Mouse (Mus musculus) heart, embryonic 13.5 days (tissue): ENCODE results near the gene Brpf3. TPM values are rescaled to one million over a fixed set of nuclear protein-coding genes. Genes with fewer than 3 reads are reported as not detected.
A peak's percentile ranks its signal among the peaks of the same experiment; 100 is the strongest.
"Not testable (repeated sequence)": the region's sequence is repeated elsewhere in the genome, so short reads cannot be mapped to it uniquely, and the experiment has no call there.

Experiments
- ATAC-seq: fragments of 200-750 bp; cut with Nextera tagmentation; 2 replicates; pipeline ENCODE4 v1.8.0; 2017; ENCODE audit warnings: moderate TSS enrichment; ENCODE audit not compliant: insufficient number of reproducible peaks, low FRiP score, low TSS enrichment; ENCODE audit errors: extremely low read depth
- H3K27ac ChIP-seq: fragments of 300-500 bp; sonication (generic); replicated peaks from 2 replicates; pipeline ENCODE4 v1.5.1; 2015; ENCODE audit warnings: moderate library complexity, mild to moderate bottlenecking, inconsistent platforms
- H3K27me3 ChIP-seq: fragments of 300-500 bp; sonication (generic); replicated peaks from 2 replicates; pipeline ENCODE4 v1.6.1; 2015; ENCODE audit warnings: mild to moderate bottlenecking, inconsistent platforms
- H3K36me3 ChIP-seq: fragments of 300-500 bp; sonication (generic); 2 replicates; pipeline ENCODE4 v1.6.1; 2015; ENCODE audit warnings: mild to moderate bottlenecking, inconsistent platforms
- H3K4me1 ChIP-seq: fragments of 300-500 bp; sonication (generic); 2 replicates; pipeline ENCODE4 v1.6.1; 2015; ENCODE audit warnings: inconsistent platforms
- H3K4me2 ChIP-seq: fragments of 300-500 bp; sonication (generic); 2 replicates; pipeline ENCODE4 v1.6.1; 2015; ENCODE audit warnings: inconsistent platforms, mild to moderate bottlenecking, moderate library complexity
- H3K4me3 ChIP-seq: fragments of 300-500 bp; sonication (generic); 2 replicates; pipeline ENCODE4 v1.5.1; 2015; ENCODE audit warnings: moderate library complexity, mild to moderate bottlenecking, inconsistent platforms
- H3K9ac ChIP-seq: fragments of 300-500 bp; sonication (generic); 2 replicates; pipeline ENCODE4 v1.6.1; 2015; ENCODE audit warnings: inconsistent platforms, mild to moderate bottlenecking, moderate library complexity
- H3K9me3 ChIP-seq: fragments of 300-500 bp; sonication (generic); 2 replicates; pipeline ENCODE4 v1.6.1; 2016; ENCODE audit warnings: inconsistent platforms
- WGBS: fragments of 180-500 bp; shearing (Covaris S2); methylation state at CpG from one replicate; pipeline ENCODE4 v1.1.7; 2015; ENCODE audit warnings: mixed read lengths; 5-methylcytosine and 5-hydroxymethylcytosine counted together
- polyA plus RNA-seq: library from polyadenylated mRNA; unstranded; fragments of >200 nt; fragmentation: Nextera tagmentation; extraction: Ambion mirVana; gene quantifications from 2 replicates; pipeline ENCODE4 v1.2.1, GENCODE M21; 2015

Gene Brpf3
- polyA plus RNA-seq, 1 experiment from 2014 or later = 7.0 TPM

DNA sequence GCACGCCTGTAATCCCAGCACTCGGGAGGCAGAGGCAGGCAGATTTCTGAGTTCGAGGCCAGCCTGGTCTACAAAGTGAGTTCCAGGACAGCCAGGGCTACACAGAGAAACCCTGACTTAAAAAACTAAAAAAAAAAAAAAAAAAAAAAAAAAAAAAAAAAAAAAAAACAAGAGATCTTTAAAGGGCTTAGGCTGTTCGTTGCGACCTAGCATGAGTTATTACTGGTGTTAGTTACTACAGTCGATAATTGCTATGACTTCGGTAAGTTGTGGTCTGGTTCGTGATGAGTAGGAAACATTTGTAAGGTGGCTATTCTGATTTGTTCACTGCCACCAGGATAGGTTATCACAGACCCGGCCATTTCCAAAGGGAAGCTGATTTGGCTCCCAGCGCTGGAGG, 15.4 kb downstream of the Brpf3 start:
- not testable (repeated sequence) for H3K4me2 ChIP-seq, H3K9me3 ChIP-seq, ATAC-seq, H3K9ac ChIP-seq, H3K4me3 ChIP-seq, H3K27me3 ChIP-seq
- H3K4me1 ChIP-seq = peaks cover 21% of the 10 kb centered on the region
- 89% methylated on average over 10 of the region's 10 CpGs for WGBS
- H3K36me3 ChIP-seq = peaks cover 94% of the 10 kb centered on the region
- H3K27ac ChIP-seq = peak overlapping the region; percentile 85

DNA sequence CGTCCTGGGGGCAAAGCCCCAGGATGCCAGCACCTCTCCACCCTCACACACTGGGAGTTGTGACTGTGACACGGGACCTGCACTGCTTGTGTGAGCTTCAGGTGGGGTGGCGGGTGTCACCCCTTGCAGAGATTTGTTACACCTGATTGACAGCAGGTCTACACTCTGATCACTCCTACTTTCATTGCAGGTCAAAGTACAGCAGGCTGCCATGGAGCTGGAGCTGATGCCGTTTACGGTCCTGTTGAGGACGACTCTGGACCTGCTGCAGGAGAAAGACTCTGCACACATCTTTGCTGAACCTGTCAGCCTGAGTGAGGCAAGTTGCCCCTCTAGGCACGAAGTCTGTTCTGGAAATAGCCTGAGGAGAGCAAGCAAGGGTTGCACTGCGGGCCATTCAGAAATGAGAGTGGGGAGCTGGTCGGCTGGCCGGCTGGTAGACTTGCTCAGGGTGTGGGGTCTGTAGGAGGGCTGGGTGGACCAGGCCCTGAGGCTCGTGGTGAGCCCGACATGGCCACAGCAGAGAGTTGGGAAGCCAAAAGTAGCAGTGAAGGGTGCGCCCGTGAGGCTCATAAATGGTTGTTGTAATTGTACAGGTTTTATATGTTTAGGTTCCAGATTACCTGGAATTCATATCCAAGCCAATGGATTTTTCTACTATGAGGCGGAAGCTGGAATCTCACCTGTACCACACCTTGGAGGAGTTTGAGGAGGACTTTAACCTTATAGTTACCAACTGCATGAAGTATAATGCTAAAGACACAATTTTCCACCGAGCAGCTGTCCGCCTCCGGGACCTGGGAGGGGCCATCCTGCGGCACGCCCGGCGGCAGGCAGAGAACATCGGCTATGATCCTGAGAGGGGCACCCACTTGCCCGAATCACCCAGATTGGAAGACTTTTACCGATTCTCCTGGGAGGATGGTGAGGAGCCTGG, 16.3 kb downstream of the Brpf3 start:
- no peak overlapping the region for H3K4me3 ChIP-seq
- WGBS = 93% methylated on average over 25 of the region's 25 CpGs

DNA sequence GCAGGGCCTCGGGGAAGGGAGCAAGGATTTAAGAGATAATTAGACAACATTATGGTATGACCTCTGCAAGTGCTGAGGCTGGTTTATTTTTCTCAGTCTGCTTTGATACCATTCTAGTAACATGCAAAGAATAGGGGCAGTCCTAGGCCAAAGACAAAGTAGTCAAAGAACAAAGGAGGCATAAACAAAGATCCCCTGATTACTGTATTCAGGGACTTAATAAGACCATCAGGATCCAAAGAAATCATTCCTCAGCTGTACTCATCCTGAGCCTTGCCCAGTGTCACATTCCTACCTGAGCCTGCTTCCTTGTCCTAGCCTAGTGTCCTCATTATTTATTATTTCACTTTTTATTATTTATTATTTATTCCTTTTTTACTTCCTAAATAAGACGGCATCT, 19.3 kb downstream of the Brpf3 start:
- H3K36me3 ChIP-seq = peaks cover 96% of the 10 kb centered on the region
- no peak for ATAC-seq
- H3K9ac ChIP-seq = no peak overlapping the region
- H3K4me1 ChIP-seq = peaks cover 18% of the 10 kb centered on the region
- no peak overlapping the region for H3K27ac ChIP-seq
- H3K4me2 ChIP-seq = no peak overlapping the region
- H3K4me3 ChIP-seq = no peak overlapping the region
- H3K27me3 ChIP-seq = no peaks in the 10 kb centered on the region
- WGBS = 81% methylated on average over 2 of the region's 2 CpGs
- H3K9me3 ChIP-seq = no peaks in the 10 kb centered on the region

More for the DNA sequence above, 16.3 kb downstream of the Brpf3 start:
- no peak for ATAC-seq
- Histone ChIP-seq H3K27me3 (no peaks in the 10 kb centered on the region), H3K4me2 (no peak overlapping the region), H3K9ac (no peak overlapping the region), H3K4me1 (peaks cover 21% of the 10 kb centered on the region), H3K36me3 (peaks cover 96% of the 10 kb centered on the region), H3K27ac (no peak overlapping the region), H3K9me3 (no peaks in the 10 kb centered on the region)

DNA sequence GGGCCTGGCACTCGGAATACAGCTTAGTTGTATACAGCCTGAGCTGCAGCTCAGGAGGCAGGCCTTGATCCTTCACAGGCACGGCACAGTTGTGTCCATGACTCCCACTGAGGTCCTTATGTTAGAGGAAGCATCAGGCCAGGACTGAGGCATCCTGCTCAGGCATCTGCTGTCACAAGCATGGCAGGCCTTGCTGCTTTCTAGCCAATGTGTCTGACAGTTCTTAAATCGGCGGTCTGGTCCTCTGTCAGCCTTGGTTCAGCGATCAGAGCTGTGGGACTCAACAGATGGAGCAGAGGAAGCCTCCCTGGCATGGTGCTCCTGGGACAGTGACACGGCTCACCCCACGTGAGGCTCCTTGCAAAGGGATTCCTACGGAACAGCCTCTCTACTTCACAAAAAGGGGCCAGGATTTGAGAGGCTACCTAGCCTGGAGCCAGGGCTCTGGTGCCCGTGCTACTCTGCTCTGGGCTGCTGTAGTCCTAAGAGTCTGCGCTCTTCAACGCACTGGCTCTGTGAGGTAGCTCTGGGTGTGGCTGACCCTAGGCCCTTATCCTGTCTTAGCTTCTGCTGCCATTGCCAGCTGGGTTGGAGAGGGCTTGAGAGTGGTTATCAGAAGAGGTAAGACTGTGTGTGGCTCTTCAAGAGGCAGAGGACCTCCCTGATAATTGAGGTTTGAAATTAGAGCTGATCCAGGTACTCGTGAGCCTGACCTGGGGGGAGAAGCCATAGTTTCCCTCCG, 22.3 kb downstream of the Brpf3 start:
- no peak overlapping the region for H3K27ac ChIP-seq
- peak; percentile 37; the same call in 1 of the 2 replicates for ATAC-seq
- WGBS = 80% methylated on average over 13 of the region's 13 CpGs
- no peaks in the 10 kb centered on the region for H3K27me3 ChIP-seq
- H3K4me2 ChIP-seq = peak overlapping the region; percentile 38; the same call in 1 of the 2 replicates
- H3K9ac ChIP-seq = no peak overlapping the region
- peaks cover 100% of the 10 kb centered on the region for H3K36me3 ChIP-seq
- H3K4me1 ChIP-seq = peaks cover 19% of the 10 kb centered on the region
- H3K9me3 ChIP-seq = no peaks in the 10 kb centered on the region
- H3K4me3 ChIP-seq = no peak overlapping the region

DNA sequence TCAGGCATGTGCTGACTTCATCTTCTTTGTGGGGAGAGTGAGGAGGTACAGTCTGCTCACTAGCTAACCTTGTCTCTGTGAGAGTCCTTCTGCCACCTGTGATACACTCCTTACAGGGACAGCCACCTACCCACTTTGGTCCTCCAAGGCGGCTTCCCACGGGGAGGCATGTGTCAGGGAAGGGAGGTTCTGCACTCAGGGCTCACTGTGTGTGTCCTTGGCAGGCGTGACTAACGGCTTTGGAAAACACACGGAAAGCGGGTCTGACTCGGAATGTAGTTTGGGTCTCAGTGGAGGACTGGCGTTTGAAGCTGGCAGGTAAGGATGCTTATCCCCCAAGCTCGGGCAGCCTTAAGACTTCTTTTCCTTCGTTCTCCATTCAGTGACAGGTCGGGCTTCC, 22.9 kb downstream of the Brpf3 start:
- Histone ChIP-seq H3K4me2 (peak overlapping the region; percentile 38), H3K27me3 (no peaks in the 10 kb centered on the region), H3K9ac (no peak overlapping the region), H3K36me3 (peaks cover 100% of the 10 kb centered on the region), H3K27ac (no peak overlapping the region), H3K4me1 (peaks cover 22% of the 10 kb centered on the region), H3K9me3 (no peaks in the 10 kb centered on the region), H3K4me3 (no peak overlapping the region)
- 86% methylated on average over 11 of the region's 11 CpGs for WGBS
- no peak for ATAC-seq

DNA sequence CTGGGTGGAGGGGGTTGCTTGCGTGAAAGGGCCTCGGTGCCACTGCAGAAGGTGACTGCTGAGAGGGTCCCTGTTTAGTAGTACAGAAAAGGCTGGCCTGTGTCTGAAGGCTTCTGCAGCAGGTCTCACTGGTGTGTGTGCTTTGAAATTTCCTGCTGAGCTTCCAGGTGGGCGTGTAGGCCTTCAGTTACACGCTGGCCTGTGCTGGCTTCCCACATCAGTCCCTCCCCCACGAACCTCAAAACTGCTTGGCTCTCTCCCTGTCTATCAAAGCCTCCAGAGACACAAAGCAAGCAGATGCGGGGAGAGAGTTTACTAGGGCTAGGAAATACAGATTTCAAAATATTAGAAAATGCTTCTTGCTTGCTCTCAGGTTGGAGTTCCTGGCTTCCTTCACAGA, 24.0 kb downstream of the Brpf3 start:
- H3K4me2 ChIP-seq = peak overlapping the region; percentile 38
- H3K4me3 ChIP-seq = no peak overlapping the region
- no peaks in the 10 kb centered on the region for H3K9me3 ChIP-seq
- no peaks in the 10 kb centered on the region for H3K27me3 ChIP-seq
- H3K36me3 ChIP-seq = peaks cover 100% of the 10 kb centered on the region
- H3K9ac ChIP-seq = peak overlapping the region; percentile 48
- WGBS = 66% methylated on average over 6 of the region's 6 CpGs
- no peak for ATAC-seq
- peak overlapping the region; percentile 65 for H3K27ac ChIP-seq
- H3K4me1 ChIP-seq = peaks cover 30% of the 10 kb centered on the region

DNA sequence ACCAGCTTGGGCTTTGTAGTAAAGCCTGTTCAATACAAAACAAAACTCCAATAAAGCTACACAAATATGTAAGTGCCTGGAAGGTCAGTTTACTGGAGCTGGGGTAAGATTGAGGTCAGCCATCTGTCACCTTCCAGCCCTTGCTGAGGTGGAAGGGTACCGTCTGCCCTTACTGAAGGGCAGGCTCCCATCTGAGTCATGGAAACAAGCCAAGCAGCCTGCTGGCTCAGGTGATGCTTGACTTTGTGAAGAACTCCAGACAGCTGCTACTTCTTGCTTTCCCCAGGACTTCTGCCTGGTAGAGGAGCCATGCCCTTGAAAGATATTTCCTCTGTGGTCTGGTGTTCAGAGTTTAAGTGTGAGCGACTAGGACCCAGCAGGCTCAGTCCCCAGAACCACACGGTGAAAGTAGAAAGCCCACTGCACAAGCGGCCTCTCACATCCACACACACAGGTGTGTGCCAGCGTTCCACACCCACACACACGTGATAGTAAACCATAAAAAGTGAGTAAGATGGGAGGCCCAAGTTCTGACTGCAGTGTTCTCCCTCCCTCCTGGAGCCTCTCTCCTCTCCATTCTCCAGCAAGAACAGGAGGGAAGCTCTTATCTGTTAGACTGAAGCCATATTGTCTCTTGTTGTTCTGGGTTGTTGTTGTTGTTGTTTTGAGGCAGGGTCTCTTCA, 24.6 kb downstream of the Brpf3 start:
- no peak overlapping the region for H3K9ac ChIP-seq
- no peaks in the 10 kb centered on the region for H3K9me3 ChIP-seq
- H3K27ac ChIP-seq = peak overlapping the region; percentile 65
- H3K4me1 ChIP-seq = peaks cover 35% of the 10 kb centered on the region
- H3K4me2 ChIP-seq = peak overlapping the region; percentile 38
- 71% methylated on average over 6 of the region's 6 CpGs for WGBS
- H3K27me3 ChIP-seq = no peaks in the 10 kb centered on the region
- peaks cover 100% of the 10 kb centered on the region for H3K36me3 ChIP-seq
- no peak overlapping the region for H3K4me3 ChIP-seq
- no peak for ATAC-seq

DNA sequence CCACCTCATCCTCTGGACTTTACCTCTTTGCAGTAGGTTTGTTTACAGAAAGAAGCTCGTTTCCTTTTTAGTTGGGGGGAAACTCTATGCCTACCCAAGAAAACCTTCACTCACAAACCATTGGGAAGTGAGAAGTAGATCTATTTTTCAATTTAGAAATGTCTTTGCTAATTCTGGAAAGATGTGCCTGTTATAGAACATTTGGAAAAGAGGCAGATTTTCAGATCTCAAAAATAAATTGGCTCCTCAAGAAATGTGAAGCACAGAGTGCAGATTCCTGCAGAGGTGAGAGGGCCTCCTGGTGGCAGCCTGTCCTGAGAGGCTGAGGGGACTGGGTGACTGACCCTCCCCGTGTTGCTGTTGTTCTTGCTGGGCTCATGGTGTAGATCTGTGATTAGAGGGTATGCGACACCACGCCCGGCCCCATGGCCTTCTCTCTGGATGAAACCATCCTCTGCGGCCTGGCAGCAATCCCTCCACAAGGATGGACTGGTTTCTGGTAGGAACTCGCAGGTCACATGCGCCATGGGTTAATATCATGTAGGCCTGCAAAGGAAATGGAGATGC, 26.9 kb downstream of the Brpf3 start:
- Histone ChIP-seq H3K4me2 (peak overlapping the region; percentile 1; the same call in 1 of the 2 replicates), H3K9ac (no peak overlapping the region), H3K27me3 (no peaks in the 10 kb centered on the region), H3K4me3 (no peak overlapping the region), H3K36me3 (peaks cover 100% of the 10 kb centered on the region), H3K27ac (no peak overlapping the region), H3K9me3 (no peaks in the 10 kb centered on the region), H3K4me1 (peaks cover 57% of the 10 kb centered on the region)
- ATAC-seq = no peak
- WGBS = 81% methylated on average over 8 of the region's 8 CpGs

DNA sequence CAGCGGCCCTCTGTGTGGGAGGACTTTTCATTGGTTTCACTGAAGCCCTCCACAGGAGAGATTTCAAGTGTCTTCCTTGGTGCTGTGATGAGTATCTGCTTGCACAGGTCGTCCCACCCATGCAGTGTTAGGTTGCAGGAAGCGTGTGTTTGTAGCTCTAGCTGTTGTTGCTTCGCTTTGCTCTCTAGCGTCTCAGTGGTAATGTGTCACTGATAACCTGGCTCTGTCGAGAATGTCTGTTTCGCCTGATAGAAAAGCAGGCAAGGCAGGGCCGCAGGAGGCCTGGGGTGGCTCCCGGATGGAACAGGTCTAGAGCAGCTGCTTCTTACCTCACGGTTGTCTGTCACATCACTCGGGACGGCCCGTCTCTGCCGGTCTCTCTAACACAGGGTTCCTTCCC, 28.2 kb downstream of the Brpf3 start:
- Histone ChIP-seq H3K9ac (no peak overlapping the region), H3K9me3 (no peaks in the 10 kb centered on the region), H3K36me3 (peaks cover 100% of the 10 kb centered on the region), H3K27me3 (no peaks in the 10 kb centered on the region), H3K4me1 (peaks cover 60% of the 10 kb centered on the region), H3K27ac (peak overlapping the region; percentile 3; the same call in 1 of the 2 replicates), H3K4me2 (peak overlapping the region; percentile 27; the same call in 1 of the 2 replicates), H3K4me3 (no peak overlapping the region)
- ATAC-seq = no peak
- 48% methylated on average over 14 of the region's 14 CpGs for WGBS

DNA sequence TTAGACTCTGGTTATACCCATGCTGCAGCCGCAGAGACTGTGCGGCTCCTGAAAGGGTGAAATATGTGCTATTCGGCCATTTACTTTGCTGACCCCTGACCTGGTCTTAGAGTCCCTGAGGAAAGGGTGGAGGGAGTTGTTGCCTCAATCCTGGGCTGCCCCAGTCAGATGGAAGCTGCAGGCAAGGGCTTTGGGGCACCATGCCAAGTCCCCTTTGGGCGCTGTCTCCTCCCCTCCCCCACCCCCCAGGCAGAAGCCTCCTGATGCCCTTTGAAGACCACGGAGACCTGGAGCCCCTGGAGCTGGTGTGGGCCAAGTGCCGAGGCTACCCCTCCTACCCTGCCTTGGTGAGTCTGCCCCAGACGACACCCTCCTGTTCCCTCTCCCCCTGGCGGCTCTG, 30.2 kb downstream of the Brpf3 start:
- Histone ChIP-seq H3K36me3 (peaks cover 91% of the 10 kb centered on the region), H3K4me2 (no peak overlapping the region), H3K27me3 (no peaks in the 10 kb centered on the region), H3K9me3 (no peaks in the 10 kb centered on the region), H3K27ac (no peak overlapping the region), H3K4me1 (peaks cover 57% of the 10 kb centered on the region), H3K9ac (no peak overlapping the region), H3K4me3 (no peak overlapping the region)
- WGBS = 68% methylated on average over 8 of the region's 8 CpGs
- ATAC-seq = no peak

DNA sequence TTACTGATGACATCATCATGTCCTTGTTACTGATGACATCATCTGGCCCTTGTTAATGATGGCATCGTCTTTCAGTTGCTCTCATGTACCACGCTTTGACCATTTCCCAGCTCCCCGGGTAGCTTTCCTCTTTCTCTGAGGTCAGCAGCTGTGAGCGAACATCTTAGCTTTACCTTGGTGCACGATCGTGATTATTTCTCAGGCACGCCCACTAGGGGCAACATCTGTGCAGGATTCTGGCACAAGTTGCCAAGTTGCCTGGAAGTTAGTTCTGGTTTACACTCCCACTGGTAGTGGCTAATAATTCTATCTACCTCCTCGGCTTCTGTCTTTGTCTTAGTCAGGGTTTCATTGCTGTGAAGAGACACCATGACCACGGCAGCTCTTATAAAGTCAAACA, 31.1 kb downstream of the Brpf3 start:
- no peaks in the 10 kb centered on the region for H3K27me3 ChIP-seq
- H3K36me3 ChIP-seq = peaks cover 91% of the 10 kb centered on the region
- 69% methylated on average over 9 of the region's 9 CpGs for WGBS

More for the DNA sequence above, 31.1 kb downstream of the Brpf3 start:
- no peak overlapping the region for H3K9ac ChIP-seq
- peaks cover 55% of the 10 kb centered on the region for H3K4me1 ChIP-seq
- no peak overlapping the region for H3K4me3 ChIP-seq
- no peak overlapping the region for H3K27ac ChIP-seq
- H3K9me3 ChIP-seq = no peaks in the 10 kb centered on the region
- H3K4me2 ChIP-seq = no peak overlapping the region
- no peak for ATAC-seq
